Mouse (Mus musculus) urinary bladder, postnatal 0 days (tissue): ENCODE data around the gene Trdn. TPM values are rescaled to one million over a fixed set of nuclear protein-coding genes. Genes with fewer than 3 reads are reported as not detected.

Experiments used
- polyA plus RNA-seq: library from polyadenylated mRNA; unstranded; fragments of >200 nt; fragmentation: Nextera tagmentation; extraction: Ambion mirVana; gene quantifications from 2 replicates; pipeline ENCODE4 v1.2.1, GENCODE M21; 2015

Trdn gene
- 10.1 and 12.1 TPM in 2 replicates for polyA plus RNA-seq

DNA sequence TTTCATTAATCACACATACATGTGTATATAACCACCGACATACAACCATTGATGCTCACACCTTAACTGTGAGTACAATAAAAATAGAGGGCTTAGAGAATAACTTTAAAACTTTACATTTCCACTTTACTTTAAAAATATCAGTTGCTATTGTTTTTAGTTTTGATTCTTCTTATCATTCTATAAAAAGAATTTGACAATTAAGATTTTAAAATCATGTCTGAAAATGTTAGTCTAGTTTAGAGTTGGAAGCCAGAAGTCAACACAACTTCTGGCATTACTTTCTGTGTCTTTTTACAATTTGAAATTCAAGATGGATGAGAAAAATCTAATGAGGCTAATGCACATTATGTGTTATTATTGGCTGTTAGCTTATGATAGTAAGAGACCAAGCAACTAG lies at the start of gene Trdn:
Gene Trdn, plus strand, starts transcription at position 301 of the 400 bp plus-strand sequence.

Other genes with a start within 250 kb of the Trdn start
- 0.07 and 0.16 TPM in 2 replicates for gene Nkain2, start 190.1 kb upstream of the Trdn start, polyA plus RNA-seq